Mouse (Mus musculus): Measurements from ENCODE around the gene Col1a1.

- TF ChIP-seq EP300 (IDR thresholded peaks at IDR 0.05; ENCODE audit: low read depth) (no peak), CTCF (IDR thresholded peaks at IDR 0.05; ENCODE audit: low read depth) (peak; percentile 90)
These were observed 3.3 kb downstream of the Col1a1 start for GRCm38 (mm10) chr11:94939280-94939679.
